Mouse (Mus musculus) heart, postnatal 0 days (tissue): ENCODE data around the gene Jazf1. TPM values are rescaled to one million over a fixed set of nuclear protein-coding genes. Genes with fewer than 3 reads are reported as not detected.

Experiments used
- ATAC-seq: fragments of 200-750 bp; cut with Nextera tagmentation; 2 replicates; pipeline ENCODE4 v1.8.0; 2017; ENCODE audit warnings: low read depth, moderate number of reproducible peaks, moderate library complexity; ENCODE audit not compliant: insufficient read depth
- DNase-seq: peaks from one replicate; pipeline ENCODE4 v3.0.0-alpha.2; 2016; ENCODE audit warnings: low spot score
- H3K27ac ChIP-seq: fragments of 300-500 bp; sonication (generic); 2 replicates; pipeline ENCODE4 v1.5.1; 2014; ENCODE audit warnings: low read depth, mild to moderate bottlenecking
- H3K27me3 ChIP-seq: fragments of 300-500 bp; sonication (generic); 2 replicates; pipeline ENCODE4 v1.6.1; 2014; ENCODE audit warnings: low read length, mixed read lengths; ENCODE audit not compliant: control insufficient read depth, insufficient read depth
- H3K36me3 ChIP-seq: fragments of 300-500 bp; sonication (generic); replicated peaks from 2 replicates; pipeline ENCODE4 v1.6.1; 2014; ENCODE audit warnings: low read length, mixed read lengths; ENCODE audit not compliant: control insufficient read depth, insufficient read depth
- H3K4me1 ChIP-seq: fragments of 300-500 bp; sonication (generic); 2 replicates; pipeline ENCODE4 v1.6.1; 2014; ENCODE audit warnings: antibody characterized with exemption; ENCODE audit not compliant: control insufficient read depth, insufficient read depth
- H3K4me2 ChIP-seq: fragments of 300-500 bp; sonication (generic); 2 replicates; pipeline ENCODE4 v1.6.1; 2014; ENCODE audit warnings: low read depth, mild to moderate bottlenecking, low read length, moderate library complexity
- H3K4me3 ChIP-seq: fragments of 300-500 bp; sonication (generic); 2 replicates; pipeline ENCODE4 v1.5.1; 2014; ENCODE audit warnings: low read depth, low read length
- H3K9ac ChIP-seq: fragments of 300-500 bp; sonication (generic); replicated peaks from 2 replicates; pipeline ENCODE4 v1.6.1; 2014; ENCODE audit warnings: low read depth, low read length, mixed read lengths
- H3K9me3 ChIP-seq: fragments of 300-500 bp; sonication (generic); replicated peaks from 2 replicates; pipeline ENCODE4 v1.6.1; 2016; ENCODE audit warnings: low read length; ENCODE audit not compliant: control insufficient read depth
- CTCF ChIP-seq: IDR thresholded peaks from 2 replicates; pipeline ENCODE4 v1.5.1; 2016; ENCODE audit warnings: antibody characterized with exemption, control low read depth, low read depth
- EP300 ChIP-seq: IDR thresholded peaks from 2 replicates; pipeline ENCODE4 v1.6.1; 2016; ENCODE audit warnings: antibody characterized with exemption, low read depth
- WGBS: fragments of 180-500 bp; shearing (Covaris S2); extraction: QIAGEN DNeasy Blood & Tissue Kit; methylation state at CpG from one replicate; pipeline ENCODE4 v1.1.7; 2014; 5-methylcytosine and 5-hydroxymethylcytosine counted together
- polyA plus RNA-seq: library from polyadenylated mRNA; unstranded; fragments of >200 nt; fragmentation: Nextera tagmentation; extraction: Ambion mirVana; gene quantifications from 2 replicates; pipeline ENCODE4 v1.2.1, GENCODE M21; 2015
- total RNA-seq: library from RNA; depleted of rRNA; stranded (reverse); fragments of >200 nt; gene quantifications from 2 replicates; pipeline ENCODE4 v1.2.3, GENCODE M21; 2014; ENCODE audit warnings: low replicate concordance

Jazf1 gene
- total and polyA plus RNA-seq, 2 experiments from 2014 or later = 6.0 to 9.5 TPM

DNA sequence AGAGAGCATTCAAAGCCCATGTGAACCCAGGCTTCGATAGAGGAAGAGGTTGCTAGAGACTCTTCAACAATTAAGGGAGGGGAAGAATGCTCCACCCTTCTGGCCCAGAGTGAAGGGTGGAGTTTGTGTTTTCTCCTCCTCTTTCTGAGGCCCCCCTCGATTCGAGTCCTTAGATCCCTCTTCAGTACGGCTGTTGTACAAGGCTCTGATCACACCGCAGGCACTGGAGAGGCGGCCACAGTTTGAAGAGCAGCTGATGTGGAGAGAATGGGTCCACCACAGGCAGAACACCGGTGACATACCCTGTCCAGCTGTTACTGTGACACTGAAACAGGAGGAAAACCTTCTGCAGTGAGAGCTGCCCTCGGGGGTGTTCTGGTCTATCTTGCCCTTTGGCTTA is 292.5 kb downstream of the Jazf1 start:
- H3K9me3 ChIP-seq = no peaks in the 10 kb centered on the region
- H3K36me3 ChIP-seq = no peaks in the 10 kb centered on the region
- TF ChIP-seq EP300 = no peak
- no peak for TF ChIP-seq CTCF
- DNase-seq (no peak), ATAC-seq (no peak)
- H3K27me3 ChIP-seq = no peaks in the 10 kb centered on the region
- H3K4me2 ChIP-seq = no peak overlapping the region
- H3K4me1 ChIP-seq = no peaks in the 10 kb centered on the region
- H3K4me3 ChIP-seq = no peak overlapping the region
- no peak overlapping the region for H3K27ac ChIP-seq
- WGBS = 71% methylated on average over 8 of the region's 8 CpGs
- H3K9ac ChIP-seq = no peak overlapping the region

DNA sequence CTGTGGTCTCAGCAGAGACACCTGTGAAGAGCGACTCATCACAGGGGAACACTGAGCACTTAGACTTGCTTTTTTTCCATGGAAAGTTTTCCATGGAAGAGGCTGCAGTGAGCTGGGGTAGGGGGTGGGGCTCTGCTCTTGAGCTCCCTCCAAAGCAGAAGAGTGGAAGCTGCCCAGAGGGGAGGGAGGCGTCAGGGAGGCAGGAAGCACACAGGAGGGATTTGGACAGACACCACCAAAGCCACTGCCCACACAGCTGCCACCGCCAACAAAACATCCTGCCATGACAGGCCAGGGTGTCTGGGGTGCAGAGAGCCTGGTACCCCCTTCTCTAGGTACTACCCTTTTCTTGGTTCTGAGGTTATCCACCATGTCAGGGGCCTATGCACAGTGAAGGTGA is 293.1 kb downstream of the Jazf1 start:
- H3K4me3 ChIP-seq = no peak overlapping the region
- DNase-seq (peak; percentile 16), ATAC-seq (no peak; the same call in 1 of the 2 replicates)
- no peak overlapping the region for H3K9ac ChIP-seq
- H3K9me3 ChIP-seq = no peaks in the 10 kb centered on the region
- H3K36me3 ChIP-seq = peaks cover 5% of the 10 kb centered on the region
- no peaks in the 10 kb centered on the region for H3K4me1 ChIP-seq
- no peak for TF ChIP-seq EP300
- no peak for TF ChIP-seq CTCF
- H3K27ac ChIP-seq = no peak overlapping the region
- no peak overlapping the region for H3K4me2 ChIP-seq
- H3K27me3 ChIP-seq = no peaks in the 10 kb centered on the region
- WGBS = 69% methylated on average over 3 of the region's 3 CpGs

- no peaks in the 10 kb centered on the region for H3K27me3 ChIP-seq
- ATAC-seq (no peak), DNase-seq (no peak)
- H3K27ac ChIP-seq = no peak overlapping the region
- no peak overlapping the region for H3K9ac ChIP-seq
- H3K9me3 ChIP-seq = no peaks in the 10 kb centered on the region
- H3K4me3 ChIP-seq = no peak overlapping the region
- TF ChIP-seq CTCF (no peak), EP300 (no peak)
- peaks cover 25% of the 10 kb centered on the region for H3K36me3 ChIP-seq
- WGBS = 78% methylated on average over 5 of the region's 5 CpGs
- no peaks in the 10 kb centered on the region for H3K4me1 ChIP-seq
- H3K4me2 ChIP-seq = no peak overlapping the region
These were observed 295.3 kb downstream of the Jazf1 start for GRCm38 (mm10) chr6:52773132-52773531.

DNA sequence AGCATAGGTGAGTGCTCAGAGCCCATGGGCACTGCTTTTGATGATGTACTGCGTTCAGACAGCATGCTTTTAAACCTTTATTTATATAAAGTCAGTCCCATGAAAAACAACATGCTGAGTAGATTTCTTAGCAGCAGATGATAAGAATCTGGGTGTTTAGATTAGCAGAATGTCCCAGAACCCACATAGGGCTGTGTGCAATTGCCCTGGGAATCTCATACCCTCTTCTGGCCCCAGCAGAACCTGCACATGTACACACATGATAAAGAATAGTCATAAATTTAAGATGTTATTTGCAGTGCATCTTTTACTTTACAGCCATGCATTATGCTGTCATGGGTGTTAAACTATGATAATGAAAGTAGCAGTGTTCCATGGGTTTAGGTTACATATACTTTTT is 297.6 kb downstream of the Jazf1 start:
- no peaks in the 10 kb centered on the region for H3K9me3 ChIP-seq
- WGBS = 85% methylated on average over 1 of the region's 1 CpGs
- ATAC-seq = no peak

DNA sequence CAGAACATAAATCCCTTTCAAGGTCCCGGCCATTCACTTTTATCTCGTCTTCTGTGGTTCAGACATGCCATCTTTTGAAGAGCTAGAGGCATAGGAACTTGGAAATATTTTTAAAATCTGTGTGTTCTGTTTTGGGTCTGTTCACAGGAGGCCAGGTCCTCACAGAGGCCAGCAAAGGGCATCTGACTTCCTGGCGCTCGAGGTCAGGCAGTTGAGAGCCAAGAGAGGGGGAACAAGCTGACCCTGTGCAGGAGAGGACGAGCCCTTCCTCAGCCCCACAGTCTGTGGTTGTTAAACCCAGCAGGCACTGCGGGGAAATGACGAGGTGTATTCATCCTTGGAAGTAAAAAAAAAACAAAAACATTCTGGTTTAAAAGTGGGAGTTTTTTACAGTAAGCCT is 303.2 kb downstream of the Jazf1 start:
- WGBS = 64% methylated on average over 7 of the region's 7 CpGs

More for the DNA sequence above, 297.6 kb downstream of the Jazf1 start:
- H3K9ac ChIP-seq = no peak overlapping the region
- no peak overlapping the region for H3K27ac ChIP-seq
- H3K27me3 ChIP-seq = no peaks in the 10 kb centered on the region
- H3K4me1 ChIP-seq = no peaks in the 10 kb centered on the region
- no peak for DNase-seq
- no peak overlapping the region for H3K4me3 ChIP-seq
- H3K36me3 ChIP-seq = peaks cover 45% of the 10 kb centered on the region
- H3K4me2 ChIP-seq = no peak overlapping the region
- no peak for TF ChIP-seq EP300
- TF ChIP-seq CTCF = no peak

DNA sequence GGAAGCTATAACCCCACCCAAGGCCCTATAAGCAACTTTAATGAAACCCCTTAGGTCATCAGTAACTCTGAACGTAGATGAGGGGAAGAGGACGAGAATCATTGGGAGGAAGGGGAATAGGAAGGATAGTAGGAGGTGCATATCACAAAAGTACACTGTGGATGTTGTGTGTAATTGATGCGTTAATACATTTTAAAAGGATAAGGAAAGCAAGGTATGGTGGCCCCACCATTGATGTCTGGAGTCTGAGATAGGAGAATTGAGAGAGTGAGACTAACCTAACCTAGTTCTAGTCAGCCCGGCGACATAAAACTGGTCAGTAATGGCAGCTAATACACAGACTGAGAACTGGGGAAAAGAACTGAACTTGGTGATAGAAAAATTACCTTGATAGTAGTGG is 315.6 kb downstream of the Jazf1 start:
- no peak overlapping the region for H3K27ac ChIP-seq
- H3K4me1 ChIP-seq = no peaks in the 10 kb centered on the region
- H3K4me2 ChIP-seq = no peak overlapping the region
- no peaks in the 10 kb centered on the region for H3K27me3 ChIP-seq
- H3K9me3 ChIP-seq = no peaks in the 10 kb centered on the region
- H3K4me3 ChIP-seq = no peak overlapping the region
- WGBS = 86% methylated on average over 5 of the region's 5 CpGs
- H3K36me3 ChIP-seq = peaks cover 53% of the 10 kb centered on the region
- no peak for ATAC-seq
- TF ChIP-seq EP300 = no peak
- TF ChIP-seq CTCF = no peak
- no peak for DNase-seq
- H3K9ac ChIP-seq = no peak overlapping the region

More for the DNA sequence above, 303.2 kb downstream of the Jazf1 start:
- no peaks in the 10 kb centered on the region for H3K9me3 ChIP-seq
- H3K4me2 ChIP-seq = no peak overlapping the region
- no peaks in the 10 kb centered on the region for H3K27me3 ChIP-seq
- H3K36me3 ChIP-seq = peaks cover 76% of the 10 kb centered on the region
- TF ChIP-seq CTCF (no peak), EP300 (no peak)
- DNase-seq = no peak
- H3K4me3 ChIP-seq = no peak overlapping the region
- H3K27ac ChIP-seq = no peak overlapping the region
- H3K4me1 ChIP-seq = no peaks in the 10 kb centered on the region
- ATAC-seq = no peak
- no peak overlapping the region for H3K9ac ChIP-seq
